Comparison of ENCODE assay signal across 8 mouse cellular contexts in genomic region chr10:39096981-39097380, GRCm38 (mm10). TPM values are rescaled to one million over a fixed set of nuclear protein-coding genes. Genes with fewer than 3 reads are reported as not detected.
DNase-seq lines count a peak whose midpoint lies in the region; ATAC-seq and TF ChIP-seq lines count a peak whose summit lies in the region.

No protein-coding gene starts in this region.

- H3K27ac ChIP-seq in forebrain, embryonic 14.5 days (ENCODE audit: low read depth, low read length), result no peak overlapping the region
- no peak overlapping the region for H3K27ac ChIP-seq in forebrain, embryonic 12.5 days
- H3K27ac ChIP-seq in liver, embryonic 14.5 days, result no peak overlapping the region
- no peak overlapping the region for H3K27ac ChIP-seq in liver, embryonic 11.5 days (ENCODE audit: low read depth, low read length)
- H3K27ac ChIP-seq in neural tube, embryonic 15.5 days (replicated peaks), result no peak overlapping the region

- H3K36me3 ChIP-seq in forebrain, embryonic 14.5 days (ENCODE audit: control insufficient read depth, insufficient read depth, low read length), result no peaks in the 10 kb centered on the region
- no peaks in the 10 kb centered on the region for H3K36me3 ChIP-seq in forebrain, embryonic 12.5 days (replicated peaks)
- H3K36me3 ChIP-seq in liver, embryonic 14.5 days (replicated peaks; ENCODE audit: control insufficient read depth, insufficient read depth, low read depth), result no peaks in the 10 kb centered on the region
- H3K36me3 ChIP-seq in liver, embryonic 11.5 days (ENCODE audit: control insufficient read depth, insufficient read depth, low read length), result no peaks in the 10 kb centered on the region
- H3K36me3 ChIP-seq in splenic B cell, adult 2 months (ENCODE audit: control insufficient read depth, insufficient read depth, low read length, poor library complexity, severe bottlenecking), result no peaks in the 10 kb centered on the region; the same call in 1 of the 2 replicates
- H3K36me3 ChIP-seq in neural tube, embryonic 15.5 days, result peaks cover 3% of the 10 kb centered on the region; the same call in 1 of the 2 replicates

- TF ChIP-seq CTCF in liver, embryonic 14.5 days (IDR thresholded peaks at IDR 0.05; ENCODE audit: low read depth), result peak; percentile 38

- H3K4me2 ChIP-seq in forebrain, embryonic 14.5 days (ENCODE audit: low read length), result no peak overlapping the region
- H3K4me2 ChIP-seq in forebrain, embryonic 12.5 days, result no peak overlapping the region
- no peak overlapping the region for H3K4me2 ChIP-seq in liver, embryonic 14.5 days (ENCODE audit: low read depth)
- no peak overlapping the region for H3K4me2 ChIP-seq in liver, embryonic 11.5 days
- H3K4me2 ChIP-seq in neural tube, embryonic 15.5 days, result no peak overlapping the region

- peak; percentile 18 for DNase-seq in forebrain, embryonic 14.5 days (ENCODE audit: low spot score)
- DNase-seq in liver, embryonic 14.5 days (ENCODE audit: low read depth in 3 of 3, low spot score in 3 of 3), result no peak
- DNase-seq in liver, embryonic 11.5 days (ENCODE audit: low spot score), result no peak
- DNase-seq in adrenal gland, postnatal 10 days, result peak; percentile 50
- DNase-seq in heart, postnatal 4 days, result peak; percentile 62
- DNase-seq in splenic B cell, adult 2 months (ENCODE audit: low read depth, low spot score), result peak; percentile 3

- H3K4me3 ChIP-seq in forebrain, embryonic 14.5 days (ENCODE audit: low read depth, low read length), result no peak overlapping the region
- H3K4me3 ChIP-seq in forebrain, embryonic 12.5 days (replicated peaks), result no peak overlapping the region
- H3K4me3 ChIP-seq in liver, embryonic 14.5 days (ENCODE audit: insufficient read depth in 1 of 2, low read depth in 2 of 2, low read length in 2 of 2), result no peak overlapping the region
- no peak overlapping the region for H3K4me3 ChIP-seq in liver, embryonic 11.5 days (ENCODE audit: low read depth, low read length)
- no peak overlapping the region for H3K4me3 ChIP-seq in neural tube, embryonic 15.5 days (replicated peaks)

- no peaks in the 10 kb centered on the region for H3K9me3 ChIP-seq in forebrain, embryonic 14.5 days (replicated peaks; ENCODE audit: control insufficient read depth, low read length)
- no peaks in the 10 kb centered on the region for H3K9me3 ChIP-seq in forebrain, embryonic 12.5 days
- H3K9me3 ChIP-seq in liver, embryonic 14.5 days (ENCODE audit: control insufficient read depth, low read length), result no peaks in the 10 kb centered on the region
- no peaks in the 10 kb centered on the region for H3K9me3 ChIP-seq in liver, embryonic 11.5 days (ENCODE audit: control insufficient read depth, low read length)
- H3K9me3 ChIP-seq in neural tube, embryonic 15.5 days (replicated peaks), result no peaks in the 10 kb centered on the region

- WGBS in forebrain, embryonic 14.5 days, result 85% methylated on average over 9 of the region's 9 CpGs
- 85% methylated on average over 9 of the region's 9 CpGs for WGBS in forebrain, embryonic 12.5 days
- WGBS in liver, embryonic 14.5 days (ENCODE audit: insufficient replicate concordance), result 63% methylated on average over 9 of the region's 9 CpGs
- WGBS in liver, embryonic 11.5 days, result 85% methylated on average over 9 of the region's 9 CpGs
- 90% methylated on average over 9 of the region's 9 CpGs for WGBS in neural tube, embryonic 15.5 days

- no peak overlapping the region for H3K9ac ChIP-seq in forebrain, embryonic 14.5 days (ENCODE audit: low read length)
- H3K9ac ChIP-seq in forebrain, embryonic 12.5 days, result no peak overlapping the region
- no peak overlapping the region for H3K9ac ChIP-seq in liver, embryonic 14.5 days (replicated peaks)
- H3K9ac ChIP-seq in liver, embryonic 11.5 days (ENCODE audit: low read depth, low read length), result no peak overlapping the region
- H3K9ac ChIP-seq in neural tube, embryonic 15.5 days (replicated peaks), result no peak overlapping the region

- H3K27me3 ChIP-seq in forebrain, embryonic 14.5 days (replicated peaks; ENCODE audit: control insufficient read depth, insufficient read depth, low read length), result no peaks in the 10 kb centered on the region
- no peaks in the 10 kb centered on the region for H3K27me3 ChIP-seq in forebrain, embryonic 12.5 days
- no peaks in the 10 kb centered on the region for H3K27me3 ChIP-seq in liver, embryonic 14.5 days (ENCODE audit: control insufficient read depth, insufficient read depth, low read length)
- H3K27me3 ChIP-seq in liver, embryonic 11.5 days (replicated peaks; ENCODE audit: control insufficient read depth, insufficient read depth, low read length), result no peaks in the 10 kb centered on the region
- no peaks in the 10 kb centered on the region for H3K27me3 ChIP-seq in splenic B cell, adult 2 months (ENCODE audit: control insufficient read depth, insufficient read depth, low read length, poor library complexity, severe bottlenecking)
- H3K27me3 ChIP-seq in neural tube, embryonic 15.5 days (replicated peaks), result no peaks in the 10 kb centered on the region

- no peak for ATAC-seq in forebrain, embryonic 14.5 days
- no peak for ATAC-seq in forebrain, embryonic 12.5 days (ENCODE audit: low FRiP score)
- ATAC-seq in liver, embryonic 14.5 days (ENCODE audit: insufficient read depth), result no peak
- ATAC-seq in liver, embryonic 11.5 days (replicated peaks; ENCODE audit: low FRiP score), result no peak
- no peak for ATAC-seq in neural tube, embryonic 15.5 days (ENCODE audit: low FRiP score)

- TF ChIP-seq EP300 in liver, embryonic 14.5 days (IDR thresholded peaks at IDR 0.05; ENCODE audit: low read depth), result no peak

- H3K4me1 ChIP-seq in forebrain, embryonic 14.5 days (ENCODE audit: control insufficient read depth, insufficient read depth, low read length), result no peaks in the 10 kb centered on the region
- no peaks in the 10 kb centered on the region for H3K4me1 ChIP-seq in forebrain, embryonic 12.5 days
- no peaks in the 10 kb centered on the region for H3K4me1 ChIP-seq in liver, embryonic 14.5 days (replicated peaks; ENCODE audit: control insufficient read depth in 2 of 2, insufficient read depth in 2 of 2, low read length in 1 of 2)
- H3K4me1 ChIP-seq in liver, embryonic 11.5 days (replicated peaks; ENCODE audit: control insufficient read depth, insufficient read depth, low read length), result no peaks in the 10 kb centered on the region
- no peaks in the 10 kb centered on the region for H3K4me1 ChIP-seq in neural tube, embryonic 15.5 days

RNA-seq across cellular contexts. Expression of gene Fam229b, which starts 36.7 kb away (rescaled TPM):
- polyA plus RNA-seq in forebrain, embryonic 14.5 days (2014; fragmentation: Nextera tagmentation; extraction: Ambion mirVana), result 25.0 and 35.1 TPM in 2 replicates
- 18.7 and 20.4 TPM in 2 replicates for polyA plus RNA-seq in forebrain, embryonic 12.5 days (2016; fragmentation: Nextera tagmentation; extraction: Ambion mirVana)
- 0.41 TPM in 2 replicates for polyA plus RNA-seq in liver, embryonic 14.5 days (2012; rRNA removed)
- polyA plus RNA-seq in liver, embryonic 14.5 days (2014; fragmentation: Nextera tagmentation; extraction: Ambion mirVana), result 0.29 and 1.6 TPM in 2 replicates
- 3.0 and 4.1 TPM in 2 replicates for polyA plus RNA-seq in liver, embryonic 11.5 days (2014; fragmentation: Nextera tagmentation; extraction: Ambion mirVana)
- 1 to 10 TPM; 4.7 TPM for total RNA-seq in adrenal gland, postnatal 10 days (2021)
- total RNA-seq in heart, postnatal 4 days (2021), result 1 to 10 TPM; 3.6 to 4.8 TPM
- polyA plus RNA-seq in neural tube, embryonic 15.5 days (2015; fragmentation: Nextera tagmentation; extraction: Ambion mirVana), result 23.8 and 36.8 TPM in 2 replicates

RNA-seq across cellular contexts. Expression of gene Tube1, which starts 36.8 kb away (rescaled TPM):
- polyA plus RNA-seq in forebrain, embryonic 14.5 days (2014; fragmentation: Nextera tagmentation; extraction: Ambion mirVana), result 11.3 and 12.1 TPM in 2 replicates
- 19.2 and 19.7 TPM in 2 replicates for polyA plus RNA-seq in forebrain, embryonic 12.5 days (2016; fragmentation: Nextera tagmentation; extraction: Ambion mirVana)
- polyA plus RNA-seq in liver, embryonic 14.5 days (2012; rRNA removed), result 3.8 and 5.0 TPM in 2 replicates
- polyA plus RNA-seq in liver, embryonic 14.5 days (2014; fragmentation: Nextera tagmentation; extraction: Ambion mirVana), result 5.2 and 6.1 TPM in 2 replicates
- 16.4 and 17.8 TPM in 2 replicates for polyA plus RNA-seq in liver, embryonic 11.5 days (2014; fragmentation: Nextera tagmentation; extraction: Ambion mirVana)
- 1 to 10 TPM; 2.3 to 2.4 TPM for total RNA-seq in adrenal gland, postnatal 10 days (2021)
- total RNA-seq in heart, postnatal 4 days (2021), result 1 to 10 TPM; 3.7 to 4.4 TPM
- polyA plus RNA-seq in neural tube, embryonic 15.5 days (2015; fragmentation: Nextera tagmentation; extraction: Ambion mirVana), result 7.1 and 10.2 TPM in 2 replicates

Comparison
In these comparisons a context has a peak if more than half of its experiments do, and no peak if none do; other contexts are left out.
1. DNase-seq: peak in forebrain, embryonic 14.5 days (single experiment), adrenal gland, postnatal 10 days (single experiment), heart, postnatal 4 days (single experiment) and splenic B cell, adult 2 months (single experiment); none in liver, embryonic 14.5 days (0 of 3) and liver, embryonic 11.5 days (single experiment).